Mouse (Mus musculus) embryonic facial prominence, embryonic 10.5 days (tissue): ENCODE data around the gene Prkcsh. TPM values are rescaled to one million over a fixed set of nuclear protein-coding genes. Genes with fewer than 3 reads are reported as not detected.

Source experiments
- DNase-seq: peaks from one replicate; pipeline ENCODE4 v3.0.0-alpha.2; 2017; ENCODE audit warnings: low spot score
- H3K27ac ChIP-seq: fragments of 300-500 bp; sonication (generic); replicated peaks from 2 replicates; pipeline ENCODE4 v1.5.1; 2016; ENCODE audit warnings: mild to moderate bottlenecking
- H3K27me3 ChIP-seq: fragments of 300-500 bp; sonication (generic); replicated peaks from 2 replicates; pipeline ENCODE4 v1.6.1; 2016; ENCODE audit warnings: low read depth, mild to moderate bottlenecking; ENCODE audit not compliant: poor library complexity, severe bottlenecking
- H3K36me3 ChIP-seq: fragments of 300-500 bp; sonication (generic); replicated peaks from 2 replicates; pipeline ENCODE4 v1.6.1; 2016; ENCODE audit warnings: mild to moderate bottlenecking, moderate library complexity
- H3K4me1 ChIP-seq: fragments of 300-500 bp; sonication (generic); 2 replicates; pipeline ENCODE4 v1.6.1; 2016
- H3K4me3 ChIP-seq: fragments of 300-500 bp; sonication (generic); 2 replicates; pipeline ENCODE4 v1.5.1; 2016; ENCODE audit warnings: mild to moderate bottlenecking, moderate library complexity
- H3K9me3 ChIP-seq: fragments of 300-500 bp; sonication (generic); 2 replicates; pipeline ENCODE4 v1.6.1; 2016; ENCODE audit warnings: mild to moderate bottlenecking
- WGBS: fragments of 180-500 bp; shearing (Covaris S2); methylation state at CpG from one replicate; pipeline ENCODE4 v1.1.7; 2016; 5-methylcytosine and 5-hydroxymethylcytosine counted together
- polyA plus RNA-seq: library from polyadenylated mRNA; unstranded; fragments of >200 nt; fragmentation: Nextera tagmentation; extraction: Ambion mirVana; gene quantifications from 2 replicates; pipeline ENCODE4 v1.2.1, GENCODE M21; 2016

Gene Prkcsh
- polyA plus RNA-seq, 1 experiment from 2014 or later, result 107 TPM

DNA sequence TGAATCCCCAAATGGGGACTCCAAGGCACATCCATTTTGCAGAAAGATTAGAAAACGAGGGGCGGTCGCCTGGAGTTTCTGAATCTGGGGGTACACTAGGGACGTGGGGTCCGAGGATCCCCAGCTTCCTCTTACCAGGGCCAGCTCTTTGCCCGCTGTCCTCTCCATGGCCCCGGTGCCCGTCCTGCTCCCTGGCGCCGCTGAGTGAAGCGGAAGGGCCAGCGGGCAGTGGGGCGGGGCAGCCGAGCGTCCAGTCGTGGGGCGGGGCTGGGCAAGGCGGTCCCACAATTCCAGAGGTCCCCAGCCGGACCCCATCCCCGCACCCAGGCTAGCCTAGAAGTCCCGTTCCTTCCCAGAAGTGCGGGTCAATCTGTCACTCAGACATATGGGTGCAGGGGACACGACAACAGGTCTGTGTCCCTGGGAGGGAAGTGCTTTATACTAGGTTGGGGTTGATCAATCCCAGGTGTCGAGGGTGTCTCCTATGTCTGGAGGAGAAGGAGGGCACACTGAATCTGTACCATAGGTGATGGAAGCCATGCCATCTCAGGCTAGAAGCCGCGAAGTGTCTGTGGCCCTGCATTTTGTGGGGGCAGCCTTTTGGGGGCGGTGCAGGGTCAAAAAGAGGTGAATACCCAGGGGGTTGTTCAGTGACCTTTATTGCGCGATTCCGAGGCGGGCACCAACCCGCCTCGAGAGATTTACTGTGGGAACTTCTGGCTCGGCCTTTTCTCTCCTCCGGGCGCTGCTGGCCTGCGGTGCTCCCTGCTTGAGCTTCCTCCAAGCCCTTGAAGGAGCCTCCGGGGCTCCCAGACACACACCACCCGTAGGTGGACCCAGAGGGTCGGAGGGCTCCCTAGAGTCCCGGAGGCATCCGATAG lies 13.1 kb upstream of the Prkcsh start, which contains the start of gene Rgl3:
TSS of gene Rgl3 (minus strand) at position 217 of the 881 bp plus-strand sequence.
- peak within 1 kb of the TSS; percentile 26; the same call in 1 of the 2 replicates for H3K27ac ChIP-seq
- H3K4me3 ChIP-seq, result peak within 1 kb of the TSS; percentile 66
- peaks cover 91% of the 10 kb centered on the region for H3K27me3 ChIP-seq
- H3K36me3 ChIP-seq, result no peaks in the 10 kb centered on the region
- no peaks in the 10 kb centered on the region for H3K9me3 ChIP-seq
- DNase-seq, result peak; percentile 70
- under 1% methylated on average over 42 of the region's 42 CpGs for WGBS
- H3K4me1 ChIP-seq, result peaks cover 28% of the 10 kb centered on the region

GRCm38 (mm10) chr9:21992227-21992626 lies 10.4 kb upstream of the Prkcsh start:
- H3K27ac ChIP-seq, result no peak overlapping the region
- H3K4me3 ChIP-seq, result no peak overlapping the region
- H3K9me3 ChIP-seq, result no peaks in the 10 kb centered on the region
- DNase-seq, result no peak
- H3K36me3 ChIP-seq, result no peaks in the 10 kb centered on the region
- WGBS, result 78% methylated on average over 4 of the region's 4 CpGs
- H3K4me1 ChIP-seq, result peaks cover 28% of the 10 kb centered on the region
- peaks cover 69% of the 10 kb centered on the region for H3K27me3 ChIP-seq

GRCm38 (mm10) chr9:21996178-21996867 lies 6.3 kb upstream of the Prkcsh start:
- Histone ChIP-seq H3K27ac (no peak overlapping the region), H3K4me3 (no peak overlapping the region), H3K9me3 (no peaks in the 10 kb centered on the region), H3K27me3 (peaks cover 35% of the 10 kb centered on the region), H3K4me1 (no peaks in the 10 kb centered on the region), H3K36me3 (no peaks in the 10 kb centered on the region)
- DNase-seq, result no peak
- 90% methylated on average over 3 of the region's 3 CpGs for WGBS

- 94% methylated on average over 6 of the region's 6 CpGs for WGBS
- H3K4me1 ChIP-seq, result peaks cover 28% of the 10 kb centered on the region
- H3K27ac ChIP-seq, result no peak overlapping the region
- H3K36me3 ChIP-seq, result peaks cover 16% of the 10 kb centered on the region
- no peaks in the 10 kb centered on the region for H3K9me3 ChIP-seq
- H3K4me3 ChIP-seq, result no peak overlapping the region
- DNase-seq, result no peak
- peaks cover 13% of the 10 kb centered on the region for H3K27me3 ChIP-seq
These were observed 2.3 kb upstream of the Prkcsh start for GRCm38 (mm10) chr9:22000296-22000695.

DNA sequence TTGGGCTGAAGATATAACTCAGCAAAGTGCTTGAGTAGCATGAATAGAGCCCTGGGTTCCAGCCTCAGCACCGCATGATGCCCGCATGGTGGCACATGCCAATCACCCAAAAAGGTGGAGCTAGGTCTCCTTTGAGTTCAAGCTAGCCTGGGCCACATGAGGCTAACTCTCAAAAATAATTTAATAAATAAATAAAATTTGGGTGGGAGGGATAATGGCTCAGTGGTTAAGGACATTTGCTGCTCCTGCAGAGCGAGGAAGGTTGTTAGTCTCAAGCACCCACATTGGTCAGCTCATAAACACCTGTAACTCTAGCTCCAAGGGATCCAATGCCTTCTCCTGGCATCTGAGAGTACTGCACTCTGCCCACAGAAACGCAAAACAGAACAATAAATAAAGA lies 973 bp upstream of the Prkcsh start:
- peaks cover 28% of the 10 kb centered on the region for H3K4me1 ChIP-seq
- no peak overlapping the region for H3K27ac ChIP-seq
- WGBS, result 89% methylated on average over 4 of the region's 4 CpGs
- no peak for DNase-seq
- peaks cover 13% of the 10 kb centered on the region for H3K27me3 ChIP-seq
- peak overlapping the region; percentile 87; the same call in 1 of the 2 replicates for H3K4me3 ChIP-seq
- peaks cover 30% of the 10 kb centered on the region for H3K36me3 ChIP-seq
- H3K9me3 ChIP-seq, result no peaks in the 10 kb centered on the region

GRCm38 (mm10) chr9:22003163-22003554 lies 553 bp downstream of the Prkcsh start:
- peak overlapping the region; percentile 87 for H3K4me3 ChIP-seq

DNA sequence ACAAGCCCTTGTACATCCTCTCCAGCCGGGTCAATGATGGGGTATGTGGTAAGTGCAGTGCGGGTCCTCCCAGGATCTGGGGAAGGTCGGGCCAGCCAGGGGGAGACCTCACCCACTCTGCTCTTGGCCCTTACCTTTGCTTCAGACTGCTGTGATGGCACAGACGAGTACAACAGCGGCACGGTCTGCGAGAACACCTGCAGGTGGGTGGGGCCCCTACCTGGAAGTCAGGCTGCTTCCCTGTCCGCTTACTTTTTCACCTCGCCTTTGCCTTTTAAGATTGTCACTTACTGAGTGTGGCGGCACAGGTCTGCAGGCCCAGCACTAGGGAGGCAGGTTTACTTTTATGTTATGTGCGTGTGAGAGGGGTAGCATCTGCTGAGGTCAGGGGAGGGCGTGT lies 1.9 kb downstream of the Prkcsh start:
- Histone ChIP-seq H3K27me3 (no peaks in the 10 kb centered on the region), H3K27ac (no peak overlapping the region), H3K9me3 (no peaks in the 10 kb centered on the region), H3K36me3 (peaks cover 59% of the 10 kb centered on the region), H3K4me1 (peaks cover 38% of the 10 kb centered on the region), H3K4me3 (0 out of 2 replicates have a peak overlapping the region, but pooled peaks have one; percentile 87)
- 93% methylated on average over 12 of the region's 12 CpGs for WGBS
- DNase-seq, result no peak

More at GRCm38 (mm10) chr9:22003163-22003554, 553 bp downstream of the Prkcsh start:
- no peaks in the 10 kb centered on the region for H3K9me3 ChIP-seq
- H3K27me3 ChIP-seq, result peaks cover 4% of the 10 kb centered on the region
- peaks cover 38% of the 10 kb centered on the region for H3K4me1 ChIP-seq
- H3K36me3 ChIP-seq, result peaks cover 45% of the 10 kb centered on the region
- peak; percentile 69 for DNase-seq
- H3K27ac ChIP-seq, result peak overlapping the region; percentile 83
- WGBS, result under 1% methylated on average over 18 of the region's 18 CpGs

GRCm38 (mm10) chr9:22011055-22011454 lies 8.4 kb downstream of the Prkcsh start:
- H3K4me1 ChIP-seq, result peaks cover 16% of the 10 kb centered on the region
- no peaks in the 10 kb centered on the region for H3K27me3 ChIP-seq
- no peak for DNase-seq
- H3K36me3 ChIP-seq, result peaks cover 94% of the 10 kb centered on the region
- H3K4me3 ChIP-seq, result no peak overlapping the region
- no peaks in the 10 kb centered on the region for H3K9me3 ChIP-seq
- WGBS, result 94% methylated on average over 5 of the region's 5 CpGs
- no peak overlapping the region for H3K27ac ChIP-seq

GRCm38 (mm10) chr9:22012731-22013130 lies 10.1 kb downstream of the Prkcsh start:
- Histone ChIP-seq H3K27me3 (no peaks in the 10 kb centered on the region), H3K27ac (no peak overlapping the region), H3K4me3 (no peak overlapping the region), H3K4me1 (peaks cover 10% of the 10 kb centered on the region), H3K9me3 (no peaks in the 10 kb centered on the region), H3K36me3 (peaks cover 82% of the 10 kb centered on the region)
- WGBS, result 92% methylated on average over 13 of the region's 13 CpGs
- DNase-seq, result no peak

DNA sequence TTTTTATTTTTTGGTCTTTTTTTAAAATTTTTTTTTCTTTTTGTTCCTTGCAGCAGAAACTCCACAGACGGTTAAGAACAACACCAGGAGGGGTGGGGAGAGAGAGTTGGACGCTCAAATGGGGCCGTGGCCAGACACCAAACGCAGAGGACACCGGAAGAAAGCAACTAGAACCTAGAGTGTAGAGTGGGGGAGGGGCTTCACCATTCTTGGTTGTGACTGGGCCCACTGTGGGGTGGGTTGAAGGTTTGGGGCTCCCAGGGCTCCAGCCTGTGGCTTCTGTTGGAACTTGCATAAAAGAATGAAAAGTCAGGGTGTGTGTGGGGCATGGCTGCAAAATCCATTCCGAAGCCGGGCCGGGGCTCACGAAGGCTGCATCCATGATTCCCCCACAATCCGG lies 13.6 kb downstream of the Prkcsh start:
- Histone ChIP-seq H3K36me3 (peaks cover 54% of the 10 kb centered on the region), H3K27me3 (no peaks in the 10 kb centered on the region), H3K4me3 (no peak overlapping the region), H3K27ac (no peak overlapping the region), H3K9me3 (no peaks in the 10 kb centered on the region), H3K4me1 (peaks cover 14% of the 10 kb centered on the region)
- 71% methylated on average over 10 of the region's 10 CpGs for WGBS
- DNase-seq, result no peak

- peaks cover 14% of the 10 kb centered on the region for H3K4me1 ChIP-seq
- no peak overlapping the region for H3K4me3 ChIP-seq
- 84% methylated on average over 7 of the region's 7 CpGs for WGBS
- no peak for DNase-seq
- H3K36me3 ChIP-seq, result peaks cover 43% of the 10 kb centered on the region
- no peaks in the 10 kb centered on the region for H3K9me3 ChIP-seq
- no peaks in the 10 kb centered on the region for H3K27me3 ChIP-seq
- no peak overlapping the region for H3K27ac ChIP-seq
These were observed 14.7 kb downstream of the Prkcsh start for GRCm38 (mm10) chr9:22017208-22017825.

DNA sequence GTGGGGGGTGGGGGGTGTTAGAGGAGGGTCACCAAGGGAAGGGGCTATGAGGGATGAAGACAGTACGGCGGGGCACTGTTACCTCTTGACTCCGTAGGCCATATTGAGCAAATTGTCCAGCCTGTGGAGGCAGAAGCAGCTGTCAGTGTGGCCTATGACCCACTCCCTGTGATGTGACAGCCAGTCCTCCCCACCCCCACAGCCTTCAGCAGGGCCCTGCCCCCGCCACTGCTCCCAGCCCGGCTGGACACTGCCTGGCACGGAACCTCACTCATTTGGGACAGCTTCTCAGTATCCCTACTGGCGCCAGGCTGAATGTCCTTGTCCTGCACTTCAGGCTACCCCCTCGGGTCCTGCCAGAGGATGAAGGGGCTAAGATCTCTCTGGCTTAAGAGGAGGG lies 22.0 kb downstream of the Prkcsh start:
- Histone ChIP-seq H3K27ac (0 out of 2 replicates have a peak overlapping the region, but pooled peaks have one; percentile 35), H3K4me3 (no peak overlapping the region), H3K9me3 (no peaks in the 10 kb centered on the region), H3K4me1 (peaks cover 39% of the 10 kb centered on the region), H3K27me3 (no peaks in the 10 kb centered on the region), H3K36me3 (peaks cover 13% of the 10 kb centered on the region)
- no peak for DNase-seq
- WGBS, result 47% methylated on average over 8 of the region's 8 CpGs
